Mouse (Mus musculus): Measurements from ENCODE around the gene C87436. TPM values are rescaled to one million over a fixed set of nuclear protein-coding genes. Genes with fewer than 3 reads are reported as not detected.

C87436 gene
- 10 to 100 TPM; 16.4 to 16.5 TPM for total RNA-seq (2021)

GRCm38 (mm10) chr6:86438272-86439118 lies at the start of gene C87436:
TSS of gene C87436 (plus strand) at chr6:86438374.
- peak; percentile 97 for DNase-seq

- DNase-seq = no peak
Measured at GRCm38 (mm10) chr6:86388461-86388860, 49.7 kb upstream of the C87436 start.

- DNase-seq = no peak
Measured at GRCm38 (mm10) chr6:86391326-86391725, 46.8 kb upstream of the C87436 start.

GRCm38 (mm10) chr6:86393187-86393586 lies 45.0 kb upstream of the C87436 start:
- DNase-seq = no peak

- no peak for DNase-seq
Measured at GRCm38 (mm10) chr6:86394078-86394720, 44.0 kb upstream of the C87436 start.

- DNase-seq = no peak
Measured at GRCm38 (mm10) chr6:86395021-86395420, 43.2 kb upstream of the C87436 start.

- DNase-seq = no peak
Measured at GRCm38 (mm10) chr6:86395969-86396368, 42.2 kb upstream of the C87436 start.

GRCm38 (mm10) chr6:86396581-86397256 lies 41.5 kb upstream of the C87436 start, which contains the start of gene Pcyox1:
TSS of gene Pcyox1 (minus strand) at chr6:86397154.
- peak; percentile 88 to 89 for DNase-seq

GRCm38 (mm10) chr6:86397257-86397980 lies 40.8 kb upstream of the C87436 start:
- DNase-seq = no peak

- DNase-seq = no peak
Measured at GRCm38 (mm10) chr6:86398986-86399385, 39.2 kb upstream of the C87436 start.

GRCm38 (mm10) chr6:86399995-86400394 lies 38.2 kb upstream of the C87436 start:
- DNase-seq = no peak

- no peak for DNase-seq
Measured at GRCm38 (mm10) chr6:86400972-86401371, 37.2 kb upstream of the C87436 start.

GRCm38 (mm10) chr6:86402681-86403607 lies 35.2 kb upstream of the C87436 start:
- no peak for DNase-seq

GRCm38 (mm10) chr6:86403728-86404099 lies 34.5 kb upstream of the C87436 start:
- peak; percentile 89 to 94 for DNase-seq

GRCm38 (mm10) chr6:86404100-86404861 lies 33.9 kb upstream of the C87436 start, which contains the start of gene Tia1:
TSS of gene Tia1 (plus strand) at chr6:86404219.
- peak; percentile 96 to 97 for DNase-seq

- DNase-seq = no peak
Measured at GRCm38 (mm10) chr6:86404996-86405395, 33.2 kb upstream of the C87436 start.

GRCm38 (mm10) chr6:86406306-86406705 lies 31.9 kb upstream of the C87436 start:
- no peak for DNase-seq

GRCm38 (mm10) chr6:86418711-86419110 lies 19.5 kb upstream of the C87436 start:
- no peak for DNase-seq

- no peak for DNase-seq
Measured at GRCm38 (mm10) chr6:86419239-86419638, 18.9 kb upstream of the C87436 start.

- DNase-seq = no peak
Measured at GRCm38 (mm10) chr6:86420491-86420890, 17.7 kb upstream of the C87436 start.

Measured in layer of hippocampus, postnatal 36 days (tissue).